16 mouse cellular contexts compared by ENCODE assay signal in the genomic region with DNA sequence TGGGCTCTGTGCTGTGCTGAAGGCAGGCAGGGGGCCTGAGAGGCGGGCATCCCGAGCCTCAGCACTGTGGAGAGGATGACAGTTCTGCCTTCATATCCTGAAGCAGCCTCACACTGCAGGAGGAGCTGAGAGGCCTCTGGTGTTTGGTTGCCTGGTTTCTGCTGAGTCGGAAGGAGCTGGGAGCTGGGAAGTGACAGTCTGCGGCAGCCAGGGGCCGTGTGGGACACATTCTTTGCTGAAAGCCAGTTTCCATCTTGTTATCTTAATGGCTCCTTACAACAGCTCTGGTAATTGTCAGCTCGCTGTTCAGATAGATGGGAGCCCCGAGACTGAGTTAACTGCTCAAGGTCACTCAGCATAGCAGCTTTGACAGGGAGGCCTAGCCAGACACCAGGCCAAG.
DNase-seq lines count a peak whose midpoint lies in the region; ATAC-seq and TF ChIP-seq lines count a peak whose summit lies in the region.
"Had no signal": no experiment of that assay in that cellular context is flagged by ENCODE, and none has a peak within 500 bp of the region (broad histone marks: within the 10 kb centered on the region; RNA-seq: fewer than 3 reads in every experiment).

No protein-coding gene starts in this region.

- no peak overlapping the region for H3K9ac ChIP-seq in intestine, embryonic 14.5 days (ENCODE audit: low read length)
- H3K9ac ChIP-seq in intestine, embryonic 15.5 days, result no peak overlapping the region
- H3K9ac ChIP-seq in midbrain, embryonic 15.5 days, result no peak overlapping the region
- no peak overlapping the region for H3K9ac ChIP-seq in midbrain, embryonic 16.5 days (ENCODE audit: low read depth, low read length)
- H3K9ac ChIP-seq in midbrain, postnatal 0 days (replicated peaks; ENCODE audit: low read length, poor library complexity, severe bottlenecking), result no peak overlapping the region
- H3K9ac ChIP-seq: liver, embryonic 14.5 days had no signal

- H3K4me3 ChIP-seq in intestine, embryonic 14.5 days (ENCODE audit: low read depth, low read length), result no peak overlapping the region
- H3K4me3 ChIP-seq in intestine, embryonic 15.5 days (replicated peaks), result no peak overlapping the region
- H3K4me3 ChIP-seq in midbrain, embryonic 15.5 days, result no peak overlapping the region
- H3K4me3 ChIP-seq in midbrain, embryonic 16.5 days (ENCODE audit: low read depth, low read length), result no peak overlapping the region
- no peak overlapping the region for H3K4me3 ChIP-seq in midbrain, postnatal 0 days (ENCODE audit: low read depth, low read length)
- H3K4me3 ChIP-seq: gastrocnemius, adult 2 months; limb, embryonic 10.5 days had no signal

- 13% methylated on average over 7 of the region's 7 CpGs for WGBS in intestine, embryonic 14.5 days
- WGBS in intestine, embryonic 15.5 days, result 24% methylated on average over 7 of the region's 7 CpGs
- 42% methylated on average over 7 of the region's 7 CpGs for WGBS in midbrain, embryonic 15.5 days
- 62% methylated on average over 7 of the region's 7 CpGs for WGBS in midbrain, embryonic 16.5 days
- WGBS in midbrain, postnatal 0 days, result 43% methylated on average over 7 of the region's 7 CpGs

- peak; percentile 17; the same call in 1 of the 2 replicates for ATAC-seq in frontal cortex, adult (ENCODE audit: low TSS enrichment)
- ATAC-seq in intestine, embryonic 14.5 days (replicated peaks; ENCODE audit: low FRiP score, low TSS enrichment, low read depth), result 0 out of 2 replicates have a peak, but pooled peaks have one; percentile 14
- ATAC-seq in intestine, embryonic 15.5 days, result no peak
- no peak for ATAC-seq in midbrain, embryonic 15.5 days (replicated peaks)
- ATAC-seq in midbrain, embryonic 16.5 days, result no peak
- ATAC-seq in midbrain, postnatal 0 days (ENCODE audit: low FRiP score), result no peak
- no peak for ATAC-seq in activated CD4-positive, CD25-positive, alpha-beta regulatory T cell, adult 4 months

- H3K36me3 ChIP-seq in intestine, embryonic 14.5 days (ENCODE audit: control insufficient read depth, insufficient read depth, low read length), result no peaks in the 10 kb centered on the region
- H3K36me3 ChIP-seq in intestine, embryonic 15.5 days, result no peaks in the 10 kb centered on the region
- H3K36me3 ChIP-seq in midbrain, embryonic 15.5 days (replicated peaks), result no peaks in the 10 kb centered on the region
- H3K36me3 ChIP-seq in midbrain, embryonic 16.5 days (ENCODE audit: control insufficient read depth, insufficient read depth, low read length), result no peaks in the 10 kb centered on the region
- no peaks in the 10 kb centered on the region for H3K36me3 ChIP-seq in midbrain, postnatal 0 days (ENCODE audit: insufficient read depth, low read length)
- H3K36me3 ChIP-seq: limb, embryonic 10.5 days had no signal

- H3K27me3 ChIP-seq in intestine, embryonic 14.5 days (replicated peaks; ENCODE audit: control insufficient read depth, insufficient read depth, low read length), result no peaks in the 10 kb centered on the region
- 0 out of 2 replicates have a peak, but pooled peaks cover 4% of the 10 kb centered on the region for H3K27me3 ChIP-seq in intestine, embryonic 15.5 days (replicated peaks)
- no peaks in the 10 kb centered on the region for H3K27me3 ChIP-seq in midbrain, embryonic 15.5 days (replicated peaks)
- no peaks in the 10 kb centered on the region for H3K27me3 ChIP-seq in midbrain, embryonic 16.5 days (ENCODE audit: control insufficient read depth, insufficient read depth, low read depth, low read length)
- no peaks in the 10 kb centered on the region for H3K27me3 ChIP-seq in midbrain, postnatal 0 days (ENCODE audit: insufficient read depth, low read length)

- TF ChIP-seq CTCF in midbrain, postnatal 0 days (IDR thresholded peaks at IDR 0.05), result peak; percentile 39

- H3K27ac ChIP-seq in intestine, embryonic 14.5 days (ENCODE audit: low read depth), result no peak overlapping the region
- H3K27ac ChIP-seq in intestine, embryonic 15.5 days, result no peak overlapping the region
- peak overlapping the region; percentile 13; the same call in 1 of the 2 replicates for H3K27ac ChIP-seq in midbrain, embryonic 15.5 days
- H3K27ac ChIP-seq in midbrain, embryonic 16.5 days (ENCODE audit: low read length), result no peak overlapping the region; the same call in 1 of the 2 replicates
- peak overlapping the region; percentile 21; the same call in 1 of the 2 replicates for H3K27ac ChIP-seq in midbrain, postnatal 0 days (ENCODE audit: low read depth, low read length)
- H3K27ac ChIP-seq: gastrocnemius, adult 2 months; limb, embryonic 10.5 days; liver, embryonic 14.5 days had no signal

- H3K4me2 ChIP-seq in intestine, embryonic 14.5 days (ENCODE audit: low read length), result no peak overlapping the region
- H3K4me2 ChIP-seq in intestine, embryonic 15.5 days (replicated peaks), result no peak overlapping the region
- H3K4me2 ChIP-seq in midbrain, embryonic 15.5 days, result no peak overlapping the region
- no peak overlapping the region for H3K4me2 ChIP-seq in midbrain, embryonic 16.5 days (ENCODE audit: low read length)
- H3K4me2 ChIP-seq in midbrain, postnatal 0 days (ENCODE audit: low read depth, low read length, poor library complexity, severe bottlenecking), result no peak overlapping the region

- no peak for DNase-seq in frontal cortex, postnatal 25 days (ENCODE audit: low spot score in 2 of 2)
- no peak for DNase-seq in intestine, embryonic 14.5 days (ENCODE audit: low spot score)
- peak; percentile 37 for DNase-seq in midbrain, postnatal 0 days (ENCODE audit: low spot score)
- DNase-seq: adrenal gland, postnatal 10 days; cerebellum, adult 9-11 months; gastrocnemius, adult 2 months; kidney, postnatal 14 days; lung, postnatal 36 days; thymus, adult 18-20 months had no signal

- 0 out of 2 replicates have a peak, but pooled peaks cover 4% of the 10 kb centered on the region for H3K4me1 ChIP-seq in intestine, embryonic 14.5 days (replicated peaks; ENCODE audit: control insufficient read depth, insufficient read depth, low read length)
- 0 out of 2 replicates have a peak, but pooled peaks cover 5% of the 10 kb centered on the region for H3K4me1 ChIP-seq in intestine, embryonic 15.5 days (replicated peaks)
- H3K4me1 ChIP-seq in midbrain, embryonic 15.5 days, result peaks cover 28% of the 10 kb centered on the region
- H3K4me1 ChIP-seq in midbrain, embryonic 16.5 days (ENCODE audit: control insufficient read depth, insufficient read depth, low read length), result peaks cover 17% of the 10 kb centered on the region
- H3K4me1 ChIP-seq in midbrain, postnatal 0 days (ENCODE audit: insufficient read depth, low read length), result peaks cover 11% of the 10 kb centered on the region

- H3K9me3 ChIP-seq in intestine, embryonic 14.5 days (ENCODE audit: control insufficient read depth, low read length), result no peaks in the 10 kb centered on the region
- H3K9me3 ChIP-seq in intestine, embryonic 15.5 days, result no peaks in the 10 kb centered on the region
- no peaks in the 10 kb centered on the region for H3K9me3 ChIP-seq in midbrain, embryonic 15.5 days
- H3K9me3 ChIP-seq in midbrain, embryonic 16.5 days (replicated peaks; ENCODE audit: control insufficient read depth, low read length, poor library complexity, severe bottlenecking), result no peaks in the 10 kb centered on the region
- no peaks in the 10 kb centered on the region for H3K9me3 ChIP-seq in midbrain, postnatal 0 days (ENCODE audit: low read length)
- H3K9me3 ChIP-seq: limb, embryonic 10.5 days had no signal

Comparison
In these comparisons a context has a peak if more than half of its experiments do, and no peak if none do; other contexts are left out.
1. ATAC-seq: peak in frontal cortex, adult (single experiment) and intestine, embryonic 14.5 days (single experiment); none in intestine, embryonic 15.5 days (single experiment), midbrain, embryonic 15.5 days (single experiment), midbrain, embryonic 16.5 days (single experiment), midbrain, postnatal 0 days (single experiment) and activated CD4-positive, CD25-positive, alpha-beta regulatory T cell, adult 4 months (single experiment).
2. H3K27ac ChIP-seq: peak in midbrain, embryonic 15.5 days (single experiment) and midbrain, postnatal 0 days (single experiment); none in intestine, embryonic 14.5 days (single experiment), intestine, embryonic 15.5 days (single experiment) and midbrain, embryonic 16.5 days (single experiment).